Mouse (Mus musculus) myocyte (in vitro differentiated cells): ENCODE results near the gene 4931414P19Rik. TPM values are rescaled to one million over a fixed set of nuclear protein-coding genes. Genes with fewer than 3 reads are reported as not detected.

Experiments
- H3K27me3 ChIP-seq: one replicate; pipeline ENCODE4 v1.6.1; 2011; ENCODE audit not compliant: control insufficient read depth, insufficient read depth, insufficient read length
- H3K36me3 ChIP-seq: one replicate; pipeline ENCODE4 v1.6.1; 2011; ENCODE audit not compliant: control insufficient read depth, insufficient read depth
- H3K4me2 ChIP-seq: one replicate; pipeline ENCODE4 v1.6.1; 2011; ENCODE audit warnings: low read depth, control low read depth
- H3K4me3 ChIP-seq: one replicate; pipeline ENCODE4 v1.5.1; 2011; ENCODE audit warnings: mild to moderate bottlenecking, control low read depth, moderate library complexity
- H3K79me2 ChIP-seq: one replicate; pipeline ENCODE4 v1.6.1; 2011; ENCODE audit not compliant: control insufficient read depth, insufficient read depth
- H3ac ChIP-seq: one replicate; pipeline ENCODE4 v1.6.1; 2011; ENCODE audit not compliant: control insufficient read depth, insufficient read length
- CEBPB ChIP-seq: IDR thresholded peaks from 2 replicates; pipeline ENCODE4 v1.6.1; 2011; ENCODE audit warnings: mild to moderate bottlenecking, moderate library complexity; ENCODE audit not compliant: poor library complexity, insufficient read depth, severe bottlenecking
- E2F4 ChIP-seq: IDR thresholded peaks from one replicate; pipeline ENCODE4 v1.6.1; 2011; ENCODE audit warnings: mild to moderate bottlenecking, control low read depth, moderate library complexity; ENCODE audit not compliant: insufficient read depth
- MAX ChIP-seq: IDR thresholded peaks from one replicate; pipeline ENCODE4 v1.6.1; 2011; ENCODE audit warnings: low read depth, mild to moderate bottlenecking, control low read depth
- MYOD1 ChIP-seq, 3 experiments: IDR thresholded peaks; one replicate each; pipeline ENCODE4 v1.6.1; 2011; ENCODE audit warnings: control low read depth in 2 of 3, low read depth in 2 of 3, mild to moderate bottlenecking in 2 of 3, moderate library complexity in 1 of 3; ENCODE audit not compliant: insufficient read length in 2 of 3, control insufficient read depth in 1 of 3
- MYOG ChIP-seq, 3 experiments: IDR thresholded peaks; one replicate each; pipeline ENCODE4 v1.6.1; 2011; ENCODE audit warnings: control low read depth in 2 of 3, low read depth in 2 of 3, mild to moderate bottlenecking in 2 of 3; ENCODE audit not compliant: insufficient read length in 2 of 3, control insufficient read depth in 1 of 3, insufficient read depth in 1 of 3
- POLR2A ChIP-seq: IDR thresholded peaks from one replicate; pipeline ENCODE4 v1.6.1; 2011; ENCODE audit warnings: low read depth, mild to moderate bottlenecking, control low read depth, moderate library complexity; ENCODE audit not compliant: insufficient read length
- POLR2AphosphoS2 ChIP-seq: IDR thresholded peaks from one replicate; pipeline ENCODE4 v1.6.1; 2011; ENCODE audit warnings: low read depth, control low read depth; ENCODE audit not compliant: insufficient read length
- REST ChIP-seq: IDR thresholded peaks from one replicate; pipeline ENCODE4 v1.6.1; 2011; ENCODE audit warnings: mild to moderate bottlenecking, control low read depth, moderate library complexity; ENCODE audit not compliant: insufficient read depth, insufficient read length
- SRF ChIP-seq: IDR thresholded peaks from one replicate; pipeline ENCODE4 v1.6.1; 2011; ENCODE audit warnings: low read depth; ENCODE audit not compliant: control insufficient read depth, insufficient read length
- TCF12 ChIP-seq: IDR thresholded peaks from one replicate; pipeline ENCODE4 v1.6.1; 2011; ENCODE audit warnings: mild to moderate bottlenecking, control low read depth; ENCODE audit not compliant: poor library complexity, insufficient read depth, severe bottlenecking
- TCF3 ChIP-seq: IDR thresholded peaks from one replicate; pipeline ENCODE4 v1.6.1; 2011; ENCODE audit warnings: low read depth, control low read depth; ENCODE audit not compliant: insufficient read length
- USF1 ChIP-seq: IDR thresholded peaks from one replicate; pipeline ENCODE4 v1.6.1; 2011; ENCODE audit warnings: low read depth, mild to moderate bottlenecking, control low read depth, moderate library complexity
- polyA plus RNA-seq: library from polyadenylated mRNA; unstranded; fragments of >200 nt; fragmentation: generic; extraction: Trizol; gene quantifications from one replicate; pipeline ENCODE4 v1.2.1, GENCODE M21; 2012; ENCODE audit warnings: missing spikeins

Gene 4931414P19Rik
- polyA plus RNA-seq, 1 experiment: 7.3 TPM

- H3ac ChIP-seq: no peak overlapping the region
- no peak overlapping the region for H3K4me2 ChIP-seq
- TF ChIP-seq POLR2AphosphoS2: no peak
- no peak for TF ChIP-seq TCF3
- TF ChIP-seq TCF12: no peak
- no peak for TF ChIP-seq MYOG (IDR thresholded peaks at IDR 0.05; ENCODE audit: control insufficient read depth in 1 of 3, insufficient read depth in 1 of 3, insufficient read length in 2 of 3, low read depth in 2 of 3)
- TF ChIP-seq MYOD1 (IDR thresholded peaks at IDR 0.05; ENCODE audit: control insufficient read depth in 1 of 3, insufficient read length in 2 of 3, low read depth in 2 of 3): no peak
- no peak for TF ChIP-seq POLR2A
- TF ChIP-seq CEBPB: no peak
- no peak for TF ChIP-seq E2F4
- no peak for TF ChIP-seq SRF
- TF ChIP-seq MAX: no peak
- H3K4me3 ChIP-seq: no peak overlapping the region
- no peaks in the 10 kb centered on the region for H3K79me2 ChIP-seq
- no peaks in the 10 kb centered on the region for H3K27me3 ChIP-seq
- H3K36me3 ChIP-seq: no peaks in the 10 kb centered on the region
Measured at GRCm38 (mm10) chr14:54634182-54634581, 28.4 kb upstream of the 4931414P19Rik start.

- TF ChIP-seq SRF: no peak
- no peak for TF ChIP-seq MAX
- no peak for TF ChIP-seq POLR2A
- H3K27me3 ChIP-seq: no peaks in the 10 kb centered on the region
- H3K36me3 ChIP-seq: no peaks in the 10 kb centered on the region
- no peak overlapping the region for H3K4me3 ChIP-seq
- no peak overlapping the region for H3ac ChIP-seq
- H3K79me2 ChIP-seq: no peaks in the 10 kb centered on the region
- H3K4me2 ChIP-seq: no peak overlapping the region
Measured at GRCm38 (mm10) chr14:54632252-54632651, 26.5 kb upstream of the 4931414P19Rik start.

GRCm38 (mm10) chr14:54631240-54631599 is 25.4 kb upstream of the 4931414P19Rik start:
- Histone ChIP-seq H3K79me2 (no peaks in the 10 kb centered on the region), H3ac (no peak overlapping the region), H3K4me3 (no peak overlapping the region), H3K4me2 (no peak overlapping the region), H3K27me3 (no peaks in the 10 kb centered on the region), H3K36me3 (no peaks in the 10 kb centered on the region)
- TF ChIP-seq MAX (no peak), POLR2A (no peak), POLR2AphosphoS2 (no peak), SRF (no peak), USF1 (no peak), MYOG (IDR thresholded peaks at IDR 0.05; ENCODE audit: control insufficient read depth in 1 of 3, insufficient read depth in 1 of 3, insufficient read length in 2 of 3, low read depth in 2 of 3) (no peak), MYOD1 (IDR thresholded peaks at IDR 0.05; ENCODE audit: control insufficient read depth in 1 of 3, insufficient read length in 2 of 3, low read depth in 2 of 3) (no peak), TCF3 (no peak), CEBPB (no peak), TCF12 (no peak), REST (no peak), E2F4 (no peak)

- H3K4me2 ChIP-seq: no peak overlapping the region
- no peaks in the 10 kb centered on the region for H3K27me3 ChIP-seq
- H3ac ChIP-seq: no peak overlapping the region
Measured at GRCm38 (mm10) chr14:54630583-54631239, 24.9 kb upstream of the 4931414P19Rik start.

GRCm38 (mm10) chr14:54629797-54630196 is 24.0 kb upstream of the 4931414P19Rik start:
- Histone ChIP-seq H3K4me3 (no peak overlapping the region), H3K27me3 (no peaks in the 10 kb centered on the region), H3K36me3 (no peaks in the 10 kb centered on the region), H3K4me2 (no peak overlapping the region), H3K79me2 (no peaks in the 10 kb centered on the region), H3ac (no peak overlapping the region)
- no peak for TF ChIP-seq E2F4
- no peak for TF ChIP-seq CEBPB
- TF ChIP-seq MAX: no peak
- no peak for TF ChIP-seq POLR2A
- no peak for TF ChIP-seq REST
- no peak for TF ChIP-seq SRF
- no peak for TF ChIP-seq POLR2AphosphoS2
- no peak for TF ChIP-seq TCF3
- TF ChIP-seq TCF12: no peak
- TF ChIP-seq MYOG (IDR thresholded peaks at IDR 0.05; ENCODE audit: control insufficient read depth in 1 of 3, insufficient read depth in 1 of 3, insufficient read length in 2 of 3, low read depth in 2 of 3): no peak
- no peak for TF ChIP-seq MYOD1 (IDR thresholded peaks at IDR 0.05; ENCODE audit: control insufficient read depth in 1 of 3, insufficient read length in 2 of 3, low read depth in 2 of 3)
- TF ChIP-seq USF1: no peak

More at GRCm38 (mm10) chr14:54630583-54631239, 24.9 kb upstream of the 4931414P19Rik start:
- Histone ChIP-seq H3K36me3 (no peaks in the 10 kb centered on the region), H3K4me3 (no peak overlapping the region), H3K79me2 (no peaks in the 10 kb centered on the region)
- TF ChIP-seq TCF12 (no peak), REST (no peak), MAX (no peak), POLR2A (no peak), MYOG (IDR thresholded peaks at IDR 0.05; ENCODE audit: control insufficient read depth in 1 of 3, insufficient read depth in 1 of 3, insufficient read length in 2 of 3, low read depth in 2 of 3) (no peak), MYOD1 (IDR thresholded peaks at IDR 0.05; ENCODE audit: control insufficient read depth in 1 of 3, insufficient read length in 2 of 3, low read depth in 2 of 3) (no peak), TCF3 (no peak), USF1 (no peak), SRF (no peak), CEBPB (no peak), POLR2AphosphoS2 (no peak), E2F4 (no peak)
